Mouse (Mus musculus): ENCODE measurements around the gene Acox1. TPM values are rescaled to one million over a fixed set of nuclear protein-coding genes. Genes with fewer than 3 reads are reported as not detected.
A peak's percentile ranks its signal among the peaks of the same experiment; 100 is the strongest.

Acox1 gene
- polyA plus RNA-seq, 1 experiment from 2014 or later, result 85.5 TPM

GRCm38 (mm10) chr11:116201151-116201550 is 2.3 kb upstream of the Acox1 start:
- H3K4me3 ChIP-seq (ENCODE audit: low read length), result no peak overlapping the region
- ATAC-seq, result no peak
- no peaks in the 10 kb centered on the region for H3K27me3 ChIP-seq (replicated peaks; ENCODE audit: control insufficient read depth, insufficient read depth, low read length)
- no peak overlapping the region for H3K27ac ChIP-seq (ENCODE audit: low read length)
- WGBS, result 88% methylated on average over 2 of the region's 2 CpGs
- no peaks in the 10 kb centered on the region for H3K9me3 ChIP-seq (ENCODE audit: control insufficient read depth, low read length)
- H3K9ac ChIP-seq (ENCODE audit: low read depth, low read length), result no peak overlapping the region
- H3K4me1 ChIP-seq (ENCODE audit: control insufficient read depth, insufficient read depth, low read length), result peaks cover 10% of the 10 kb centered on the region; the same call in 1 of the 2 replicates
- H3K4me2 ChIP-seq (ENCODE audit: low read depth, low read length), result no peak overlapping the region
- no peaks in the 10 kb centered on the region for H3K36me3 ChIP-seq (ENCODE audit: control insufficient read depth, insufficient read depth, low read length)

GRCm38 (mm10) chr11:116198132-116198531 is 713 bp downstream of the Acox1 start:
- peak overlapping the region; percentile 94 for H3K9ac ChIP-seq (ENCODE audit: low read depth, low read length)
- H3K36me3 ChIP-seq (ENCODE audit: control insufficient read depth, insufficient read depth, low read length), result no peaks in the 10 kb centered on the region
- peak overlapping the region; percentile 88 for H3K27ac ChIP-seq (ENCODE audit: low read length)
- H3K4me3 ChIP-seq (ENCODE audit: low read length), result peak overlapping the region; percentile 78
- WGBS, result 19% methylated on average over 13 of the region's 13 CpGs
- H3K9me3 ChIP-seq (ENCODE audit: control insufficient read depth, low read length), result no peaks in the 10 kb centered on the region
- H3K4me1 ChIP-seq (ENCODE audit: control insufficient read depth, insufficient read depth, low read length), result peaks cover 14% of the 10 kb centered on the region; the same call in 1 of the 2 replicates
- H3K4me2 ChIP-seq (ENCODE audit: low read depth, low read length), result peak overlapping the region; percentile 61
- no peaks in the 10 kb centered on the region for H3K27me3 ChIP-seq (replicated peaks; ENCODE audit: control insufficient read depth, insufficient read depth, low read length)
- peak; percentile 0; the same call in 1 of the 2 replicates for ATAC-seq

GRCm38 (mm10) chr11:116197584-116197906 is 1.3 kb downstream of the Acox1 start:
- H3K27ac ChIP-seq (ENCODE audit: low read length), result no peak overlapping the region
- 84% methylated on average over 6 of the region's 6 CpGs for WGBS
- H3K4me1 ChIP-seq (ENCODE audit: control insufficient read depth, insufficient read depth, low read length), result peaks cover 14% of the 10 kb centered on the region; the same call in 1 of the 2 replicates
- H3K36me3 ChIP-seq (ENCODE audit: control insufficient read depth, insufficient read depth, low read length), result no peaks in the 10 kb centered on the region
- ATAC-seq, result no peak
- peak overlapping the region; percentile 78 for H3K4me3 ChIP-seq (ENCODE audit: low read length)
- H3K9me3 ChIP-seq (ENCODE audit: control insufficient read depth, low read length), result no peaks in the 10 kb centered on the region
- H3K9ac ChIP-seq (ENCODE audit: low read depth, low read length), result peak overlapping the region; percentile 31
- no peaks in the 10 kb centered on the region for H3K27me3 ChIP-seq (replicated peaks; ENCODE audit: control insufficient read depth, insufficient read depth, low read length)
- peak overlapping the region; percentile 61 for H3K4me2 ChIP-seq (ENCODE audit: low read depth, low read length)

- WGBS, result 93% methylated on average over 18 of the region's 18 CpGs
- Histone ChIP-seq H3K9ac (ENCODE audit: low read depth, low read length) (peak overlapping the region; percentile 31), H3K4me1 (ENCODE audit: control insufficient read depth, insufficient read depth, low read length) (peaks cover 14% of the 10 kb centered on the region; the same call in 1 of the 2 replicates), H3K36me3 (ENCODE audit: control insufficient read depth, insufficient read depth, low read length) (no peaks in the 10 kb centered on the region), H3K27ac (ENCODE audit: low read length) (no peak overlapping the region), H3K27me3 (replicated peaks; ENCODE audit: control insufficient read depth, insufficient read depth, low read length) (no peaks in the 10 kb centered on the region), H3K4me2 (ENCODE audit: low read depth, low read length) (peak overlapping the region; percentile 61), H3K4me3 (ENCODE audit: low read length) (peak overlapping the region; percentile 78), H3K9me3 (ENCODE audit: control insufficient read depth, low read length) (no peaks in the 10 kb centered on the region)
- ATAC-seq, result no peak
Observed at GRCm38 (mm10) chr11:116196866-116197583, 1.8 kb downstream of the Acox1 start.

- WGBS, result 81% methylated on average over 3 of the region's 3 CpGs
- no peak for ATAC-seq
- no peak overlapping the region for H3K9ac ChIP-seq (ENCODE audit: low read depth, low read length)
- no peak overlapping the region for H3K27ac ChIP-seq (ENCODE audit: low read length)
- peaks cover 14% of the 10 kb centered on the region; the same call in 1 of the 2 replicates for H3K4me1 ChIP-seq (ENCODE audit: control insufficient read depth, insufficient read depth, low read length)
- H3K27me3 ChIP-seq (replicated peaks; ENCODE audit: control insufficient read depth, insufficient read depth, low read length), result no peaks in the 10 kb centered on the region
- no peak overlapping the region for H3K4me3 ChIP-seq (ENCODE audit: low read length)
- H3K9me3 ChIP-seq (ENCODE audit: control insufficient read depth, low read length), result no peaks in the 10 kb centered on the region
- H3K36me3 ChIP-seq (ENCODE audit: control insufficient read depth, insufficient read depth, low read length), result no peaks in the 10 kb centered on the region
- H3K4me2 ChIP-seq (ENCODE audit: low read depth, low read length), result no peak overlapping the region
Observed at GRCm38 (mm10) chr11:116196336-116196735, 2.5 kb downstream of the Acox1 start.

- H3K9ac ChIP-seq (ENCODE audit: low read depth, low read length), result no peak overlapping the region
- peaks cover 14% of the 10 kb centered on the region; the same call in 1 of the 2 replicates for H3K4me1 ChIP-seq (ENCODE audit: control insufficient read depth, insufficient read depth, low read length)
- no peaks in the 10 kb centered on the region for H3K27me3 ChIP-seq (replicated peaks; ENCODE audit: control insufficient read depth, insufficient read depth, low read length)
- 52% methylated on average over 5 of the region's 5 CpGs for WGBS
- peak; percentile 41 for ATAC-seq
- peak overlapping the region; percentile 32 for H3K4me2 ChIP-seq (ENCODE audit: low read depth, low read length)
- H3K9me3 ChIP-seq (ENCODE audit: control insufficient read depth, low read length), result no peaks in the 10 kb centered on the region
- peak overlapping the region; percentile 11; the same call in 1 of the 2 replicates for H3K4me3 ChIP-seq (ENCODE audit: low read length)
- peak overlapping the region; percentile 85 for H3K27ac ChIP-seq (ENCODE audit: low read length)
- H3K36me3 ChIP-seq (ENCODE audit: control insufficient read depth, insufficient read depth, low read length), result no peaks in the 10 kb centered on the region
Observed at GRCm38 (mm10) chr11:116195252-116195651, 3.6 kb downstream of the Acox1 start.

- peak overlapping the region; percentile 11; the same call in 1 of the 2 replicates for H3K4me3 ChIP-seq (ENCODE audit: low read length)
- no peaks in the 10 kb centered on the region for H3K27me3 ChIP-seq (replicated peaks; ENCODE audit: control insufficient read depth, insufficient read depth, low read length)
- no peaks in the 10 kb centered on the region for H3K36me3 ChIP-seq (ENCODE audit: control insufficient read depth, insufficient read depth, low read length)
- 0 out of 2 replicates have a peak overlapping the region, but pooled peaks have one; percentile 8 for H3K9ac ChIP-seq (ENCODE audit: low read depth, low read length)
- peak overlapping the region; percentile 32 for H3K4me2 ChIP-seq (ENCODE audit: low read depth, low read length)
- ATAC-seq, result no peak
- WGBS, result 85% methylated on average over 8 of the region's 8 CpGs
- H3K9me3 ChIP-seq (ENCODE audit: control insufficient read depth, low read length), result no peaks in the 10 kb centered on the region
- peak overlapping the region; percentile 5; the same call in 1 of the 2 replicates for H3K27ac ChIP-seq (ENCODE audit: low read length)
- peaks cover 11% of the 10 kb centered on the region; the same call in 1 of the 2 replicates for H3K4me1 ChIP-seq (ENCODE audit: control insufficient read depth, insufficient read depth, low read length)
Observed at GRCm38 (mm10) chr11:116194619-116195018, 4.2 kb downstream of the Acox1 start.

GRCm38 (mm10) chr11:116187226-116187930 is 11.5 kb downstream of the Acox1 start:
- no peak overlapping the region for H3K9ac ChIP-seq (ENCODE audit: low read depth, low read length)
- H3K36me3 ChIP-seq (ENCODE audit: control insufficient read depth, insufficient read depth, low read length), result peaks cover 25% of the 10 kb centered on the region

GRCm38 (mm10) chr11:116186360-116186759 is 12.5 kb downstream of the Acox1 start:
- no peak for ATAC-seq
- peaks cover 26% of the 10 kb centered on the region for H3K36me3 ChIP-seq (ENCODE audit: control insufficient read depth, insufficient read depth, low read length)

More at GRCm38 (mm10) chr11:116187226-116187930, 11.5 kb downstream of the Acox1 start:
- no peak overlapping the region for H3K4me2 ChIP-seq (ENCODE audit: low read depth, low read length)
- no peaks in the 10 kb centered on the region for H3K27me3 ChIP-seq (replicated peaks; ENCODE audit: control insufficient read depth, insufficient read depth, low read length)
- H3K4me3 ChIP-seq (ENCODE audit: low read length), result no peak overlapping the region
- no peaks in the 10 kb centered on the region for H3K9me3 ChIP-seq (ENCODE audit: control insufficient read depth, low read length)
- no peaks in the 10 kb centered on the region for H3K4me1 ChIP-seq (ENCODE audit: control insufficient read depth, insufficient read depth, low read length)
- ATAC-seq, result no peak
- WGBS, result 48% methylated on average over 11 of the region's 11 CpGs
- no peak overlapping the region for H3K27ac ChIP-seq (ENCODE audit: low read length)

More at GRCm38 (mm10) chr11:116186360-116186759, 12.5 kb downstream of the Acox1 start:
- H3K9me3 ChIP-seq (ENCODE audit: control insufficient read depth, low read length), result no peaks in the 10 kb centered on the region
- no peak overlapping the region for H3K4me3 ChIP-seq (ENCODE audit: low read length)
- no peak overlapping the region for H3K27ac ChIP-seq (ENCODE audit: low read length)
- 90% methylated on average over 11 of the region's 11 CpGs for WGBS
- H3K4me2 ChIP-seq (ENCODE audit: low read depth, low read length), result no peak overlapping the region
- no peak overlapping the region for H3K9ac ChIP-seq (ENCODE audit: low read depth, low read length)
- no peaks in the 10 kb centered on the region for H3K4me1 ChIP-seq (ENCODE audit: control insufficient read depth, insufficient read depth, low read length)
- H3K27me3 ChIP-seq (replicated peaks; ENCODE audit: control insufficient read depth, insufficient read depth, low read length), result no peaks in the 10 kb centered on the region
